In the genomic region with DNA sequence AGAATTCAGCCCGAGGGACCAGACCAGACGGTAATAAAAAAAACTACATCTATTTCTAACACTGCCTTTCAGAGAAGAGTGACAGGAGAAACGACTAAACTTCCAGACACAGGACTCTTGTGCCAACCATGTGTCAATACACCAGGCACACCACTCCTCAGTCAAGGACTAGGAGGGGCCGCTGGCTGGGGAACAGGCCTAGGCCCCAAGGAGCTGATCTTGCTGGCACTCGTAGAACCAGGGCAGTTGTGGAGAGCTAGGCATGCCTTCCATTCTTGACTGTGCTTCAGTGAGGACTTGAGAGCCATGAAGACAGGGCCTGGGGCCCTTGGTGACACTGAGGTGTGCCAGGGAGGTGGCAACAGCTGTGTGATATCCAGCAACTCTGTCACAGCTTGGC, we compare ENCODE assay signal across 21 mouse cellular contexts.
DNase-seq lines count a peak whose midpoint lies in the region; ATAC-seq and TF ChIP-seq lines count a peak whose summit lies in the region.
"Had no signal": no experiment of that assay in that cellular context is flagged by ENCODE, and none has a peak within 500 bp of the region (broad histone marks: within the 10 kb centered on the region; RNA-seq: fewer than 3 reads in every experiment).

No protein-coding gene starts in this region.

- H3K4me1 ChIP-seq in forebrain, embryonic 16.5 days (replicated peaks; ENCODE audit: control insufficient read depth, insufficient read depth, low read length): peaks cover 29% of the 10 kb centered on the region
- H3K4me1 ChIP-seq in forebrain, embryonic 10.5 days: peaks cover 14% of the 10 kb centered on the region
- peaks cover 28% of the 10 kb centered on the region for H3K4me1 ChIP-seq in heart, embryonic 16.5 days (ENCODE audit: control insufficient read depth, insufficient read depth, low read length)
- peaks cover 17% of the 10 kb centered on the region; the same call in 1 of the 2 replicates for H3K4me1 ChIP-seq in lung, postnatal 0 days (ENCODE audit: insufficient read depth, low read depth, low read length)
- H3K4me1 ChIP-seq in stomach, postnatal 0 days (replicated peaks; ENCODE audit: control insufficient read depth, insufficient read depth): no peaks in the 10 kb centered on the region

- H3K27ac ChIP-seq in forebrain, embryonic 16.5 days (ENCODE audit: low read length): peak overlapping the region; percentile 38; the same call in 1 of the 2 replicates
- no peak overlapping the region for H3K27ac ChIP-seq in forebrain, embryonic 10.5 days
- peak overlapping the region; percentile 81 for H3K27ac ChIP-seq in heart, embryonic 16.5 days (ENCODE audit: low read length)
- peak overlapping the region; percentile 77 for H3K27ac ChIP-seq in lung, postnatal 0 days (ENCODE audit: low read length)
- H3K27ac ChIP-seq in stomach, postnatal 0 days (replicated peaks): no peak overlapping the region
- H3K27ac ChIP-seq: embryonic facial prominence, embryonic 15.5 days; hindbrain, embryonic 14.5 days; kidney, postnatal 0 days; limb, embryonic 10.5 days; liver, embryonic 15.5 days; midbrain, embryonic 13.5 days had no signal

- no peak overlapping the region for H3K4me2 ChIP-seq in forebrain, embryonic 16.5 days (ENCODE audit: low read length)
- no peak overlapping the region for H3K4me2 ChIP-seq in heart, embryonic 16.5 days (ENCODE audit: low read depth, low read length)
- no peak overlapping the region for H3K4me2 ChIP-seq in lung, postnatal 0 days (replicated peaks; ENCODE audit: low read depth, low read length)
- H3K4me2 ChIP-seq in stomach, postnatal 0 days (replicated peaks; ENCODE audit: low read depth): no peak overlapping the region
- H3K4me2 ChIP-seq: embryonic facial prominence, embryonic 15.5 days; hindbrain, embryonic 14.5 days; liver, embryonic 15.5 days; midbrain, embryonic 13.5 days had no signal

- 60% methylated on average over 5 of the region's 5 CpGs for WGBS in forebrain, embryonic 16.5 days
- WGBS in forebrain, embryonic 10.5 days: 91% methylated on average over 5 of the region's 5 CpGs
- 38% methylated on average over 5 of the region's 5 CpGs for WGBS in heart, embryonic 16.5 days
- 40% methylated on average over 5 of the region's 5 CpGs for WGBS in lung, postnatal 0 days
- WGBS in stomach, postnatal 0 days: 51% methylated on average over 5 of the region's 5 CpGs

- intact Hi-C loops in heart, postnatal 36 days (cut with DNase I): no loop called here

- no peak overlapping the region for H3K4me3 ChIP-seq in forebrain, embryonic 16.5 days (replicated peaks; ENCODE audit: low read length)
- H3K4me3 ChIP-seq in forebrain, embryonic 10.5 days: no peak overlapping the region
- no peak overlapping the region for H3K4me3 ChIP-seq in heart, embryonic 16.5 days (ENCODE audit: low read length)
- no peak overlapping the region for H3K4me3 ChIP-seq in lung, postnatal 0 days (ENCODE audit: low read depth, low read length)
- no peak overlapping the region for H3K4me3 ChIP-seq in stomach, postnatal 0 days (ENCODE audit: low read depth, low read length)
- H3K4me3 ChIP-seq: embryonic facial prominence, embryonic 15.5 days; limb, embryonic 10.5 days; liver, embryonic 15.5 days; midbrain, embryonic 13.5 days had no signal

- H3K27me3 ChIP-seq in forebrain, embryonic 16.5 days (replicated peaks; ENCODE audit: control insufficient read depth, insufficient read depth, low read length): no peaks in the 10 kb centered on the region
- H3K27me3 ChIP-seq in forebrain, embryonic 10.5 days (ENCODE audit: poor library complexity, severe bottlenecking): no peaks in the 10 kb centered on the region
- H3K27me3 ChIP-seq in heart, embryonic 16.5 days (ENCODE audit: control insufficient read depth, insufficient read depth, low read length): no peaks in the 10 kb centered on the region
- no peaks in the 10 kb centered on the region for H3K27me3 ChIP-seq in lung, postnatal 0 days (replicated peaks; ENCODE audit: insufficient read depth, low read length)
- H3K27me3 ChIP-seq in stomach, postnatal 0 days (ENCODE audit: control insufficient read depth, insufficient read depth, low read length): no peaks in the 10 kb centered on the region
- H3K27me3 ChIP-seq: embryonic facial prominence, embryonic 15.5 days; liver, embryonic 15.5 days; midbrain, embryonic 13.5 days had no signal

- no peak for TF ChIP-seq CTCF in lung, postnatal 0 days (IDR thresholded peaks at IDR 0.05)
- no peak for TF ChIP-seq CTCF in stomach, postnatal 0 days (IDR thresholded peaks at IDR 0.05; ENCODE audit: low read depth)

- no peak for DNase-seq in forebrain, embryonic 10.5 days (ENCODE audit: extremely low spot score, low spot score)
- no peak for DNase-seq in heart, postnatal 36 days
- DNase-seq in lung, postnatal 0 days (ENCODE audit: low spot score): peak; percentile 92
- DNase-seq in stomach, postnatal 0 days (ENCODE audit: low spot score): no peak
- DNase-seq in left cerebral cortex, adult 18-20 months (ENCODE audit: low spot score in 2 of 2): no peak
- DNase-seq in embryo, embryonic 9.5 days (ENCODE audit: extremely low spot score): no peak
- DNase-seq: adrenal gland, postnatal 14 days; cerebellum, adult 8-10 months; cerebellum, postnatal 36 days; kidney, adult 18-20 months; liver; thymus, adult 2 months had no signal

- peak; percentile 26; the same call in 1 of the 2 replicates for ATAC-seq in forebrain, embryonic 16.5 days
- peak; percentile 58 for ATAC-seq in heart, embryonic 16.5 days (replicated peaks; ENCODE audit: extremely low read depth, insufficient read depth, low FRiP score)
- peak; percentile 98 for ATAC-seq in lung, postnatal 0 days
- peak; percentile 33; the same call in 1 of the 2 replicates for ATAC-seq in stomach, postnatal 0 days (ENCODE audit: low FRiP score, low TSS enrichment)
- ATAC-seq: inflammation-experienced regulatory T-cells, adult 6 months; midbrain, embryonic 13.5 days had no signal

- peak; percentile 98 for TF ChIP-seq EP300 in lung, postnatal 0 days (IDR thresholded peaks at IDR 0.05)
- TF ChIP-seq EP300 in stomach, postnatal 0 days (optimal IDR thresholded peaks at IDR 0.05): no peak

- no peaks in the 10 kb centered on the region for H3K9me3 ChIP-seq in forebrain, embryonic 16.5 days (ENCODE audit: control insufficient read depth, low read length)
- no peaks in the 10 kb centered on the region for H3K9me3 ChIP-seq in forebrain, embryonic 10.5 days
- no peaks in the 10 kb centered on the region for H3K9me3 ChIP-seq in heart, embryonic 16.5 days (replicated peaks; ENCODE audit: control insufficient read depth, low read length)
- no peaks in the 10 kb centered on the region for H3K9me3 ChIP-seq in lung, postnatal 0 days (ENCODE audit: low read length)
- H3K9me3 ChIP-seq in stomach, postnatal 0 days (ENCODE audit: control insufficient read depth, low read length): no peaks in the 10 kb centered on the region
- H3K9me3 ChIP-seq: embryonic facial prominence, embryonic 15.5 days; limb, embryonic 10.5 days; liver, embryonic 15.5 days; midbrain, embryonic 13.5 days had no signal

- no peak overlapping the region for H3K9ac ChIP-seq in forebrain, embryonic 16.5 days (replicated peaks; ENCODE audit: low read depth, low read length)
- H3K9ac ChIP-seq in heart, embryonic 16.5 days (ENCODE audit: low read length): no peak overlapping the region
- H3K9ac ChIP-seq in lung, postnatal 0 days (replicated peaks; ENCODE audit: low read depth): no peak overlapping the region
- no peak overlapping the region for H3K9ac ChIP-seq in stomach, postnatal 0 days (ENCODE audit: low read length)
- H3K9ac ChIP-seq: embryonic facial prominence, embryonic 15.5 days; hindbrain, embryonic 14.5 days; liver, embryonic 15.5 days; midbrain, embryonic 13.5 days had no signal

- no peaks in the 10 kb centered on the region for H3K36me3 ChIP-seq in forebrain, embryonic 16.5 days (ENCODE audit: control insufficient read depth, insufficient read depth)
- peaks cover 21% of the 10 kb centered on the region for H3K36me3 ChIP-seq in forebrain, embryonic 10.5 days (replicated peaks)
- H3K36me3 ChIP-seq in heart, embryonic 16.5 days (ENCODE audit: control insufficient read depth, insufficient read depth): no peaks in the 10 kb centered on the region
- H3K36me3 ChIP-seq in lung, postnatal 0 days (ENCODE audit: insufficient read depth, low read length): no peaks in the 10 kb centered on the region
- H3K36me3 ChIP-seq in stomach, postnatal 0 days (ENCODE audit: control insufficient read depth, insufficient read depth, low read length): no peaks in the 10 kb centered on the region
- H3K36me3 ChIP-seq: embryonic facial prominence, embryonic 15.5 days; liver, embryonic 15.5 days had no signal

Comparison
In these comparisons a context has a peak if more than half of its experiments do, and no peak if none do; other contexts are left out.
1. H3K27ac ChIP-seq: peak in forebrain, embryonic 16.5 days (single experiment), heart, embryonic 16.5 days (single experiment) and lung, postnatal 0 days (single experiment); none in forebrain, embryonic 10.5 days (single experiment) and stomach, postnatal 0 days (single experiment).
2. ATAC-seq: peak in every context shown above with its lines; median percentile 98 in lung, postnatal 0 days; 58 in heart, embryonic 16.5 days; 33 in stomach, postnatal 0 days; 26 in forebrain, embryonic 16.5 days.